Mouse (Mus musculus) layer of hippocampus, adult 9-11 months (tissue): ENCODE results near the gene Slc35b2.

Experiments
- DNase-seq: peaks from one replicate; pipeline ENCODE4 v3.0.0; 2022

The Slc35b2 gene

DNA sequence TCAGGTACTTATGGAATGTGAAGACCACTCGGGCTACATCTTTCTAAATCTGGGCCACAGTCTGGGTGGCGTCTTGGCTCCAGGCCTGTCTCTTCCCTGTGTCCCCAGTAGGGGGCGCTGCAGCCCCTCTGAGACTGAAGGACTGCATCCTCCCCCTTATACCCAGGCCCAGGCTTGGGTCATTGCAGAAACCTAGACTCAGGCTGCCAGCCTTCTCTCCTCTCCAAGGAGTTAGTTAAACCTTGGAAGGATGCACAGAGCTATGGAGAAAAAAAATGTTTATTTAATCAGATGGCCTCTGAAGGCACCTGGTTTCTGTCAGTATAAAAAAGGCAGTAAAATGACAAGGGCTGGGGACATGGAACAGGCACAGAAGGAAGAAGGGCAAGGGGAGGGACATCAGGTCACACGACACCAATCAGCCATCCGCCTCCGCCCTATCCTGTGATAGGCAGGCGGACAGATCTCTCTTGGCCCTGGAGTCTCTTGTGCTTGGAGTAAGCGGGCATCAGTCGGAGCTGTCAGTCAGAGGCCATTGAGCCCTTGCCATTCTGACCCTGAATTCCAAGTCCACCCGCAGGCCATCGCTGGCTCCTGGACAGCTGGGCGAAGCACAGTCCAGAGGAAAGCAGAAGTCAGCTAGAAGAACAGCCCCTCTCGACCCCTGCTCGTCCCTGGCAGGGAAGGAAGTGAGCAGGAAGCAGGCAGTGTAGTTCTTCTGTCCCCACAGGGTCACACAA lies 21.4 kb downstream of the Slc35b2 start:
- peak; percentile 70 for DNase-seq

DNA sequence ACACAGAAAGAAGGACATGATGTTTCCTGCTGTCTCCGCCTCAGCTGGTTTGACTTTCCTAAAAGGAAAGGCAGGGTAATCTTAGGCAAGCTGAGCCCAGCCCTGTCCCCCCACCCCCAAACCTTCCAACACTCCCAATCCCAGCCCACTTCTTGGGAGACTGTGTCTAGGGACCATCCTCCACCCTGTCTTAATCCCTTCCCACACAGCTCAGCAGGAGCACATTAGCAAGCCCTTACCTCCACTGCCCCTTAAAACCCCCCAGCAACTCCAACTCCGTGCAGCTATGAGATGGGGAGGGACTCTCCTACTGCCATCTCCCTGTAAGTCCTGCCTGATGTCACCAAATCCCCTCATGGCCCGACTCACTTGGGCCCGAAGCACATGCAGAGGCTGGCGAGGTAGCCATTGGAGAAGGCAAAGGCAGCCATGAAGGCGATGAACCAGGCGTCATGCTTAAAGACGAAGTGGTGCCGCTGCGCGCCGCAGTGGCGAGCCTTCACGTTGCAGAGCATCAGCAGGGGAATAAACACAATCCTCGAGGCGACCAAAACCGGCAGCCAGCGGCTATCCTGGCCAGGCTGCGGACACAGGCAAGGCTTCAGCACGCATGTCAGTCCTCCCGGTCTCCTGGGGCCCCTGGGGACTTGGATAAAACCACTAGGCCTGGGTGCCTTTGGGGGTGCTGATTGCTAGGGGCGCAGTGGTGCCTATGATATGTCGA lies 22.2 kb downstream of the Slc35b2 start:
- no peak for DNase-seq

DNA sequence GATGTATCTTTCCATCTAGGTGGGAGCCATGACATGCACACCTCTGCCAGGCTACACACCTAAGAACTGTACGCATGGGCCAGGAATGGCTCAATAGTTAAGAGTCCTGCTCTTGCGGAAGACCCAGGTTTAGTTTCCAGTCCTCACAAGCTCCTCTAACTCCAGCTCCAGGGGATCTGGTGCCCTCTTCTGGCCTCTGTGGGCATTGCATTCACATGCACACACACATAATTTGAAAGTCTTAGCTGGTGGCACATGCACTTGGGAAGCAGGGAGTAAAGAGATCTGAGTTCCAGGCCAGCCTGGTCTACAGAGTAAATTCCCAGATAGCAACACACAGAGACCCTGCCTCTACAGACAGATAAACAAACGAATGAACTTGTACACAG lies 22.8 kb downstream of the Slc35b2 start:
- no peak for DNase-seq

DNA sequence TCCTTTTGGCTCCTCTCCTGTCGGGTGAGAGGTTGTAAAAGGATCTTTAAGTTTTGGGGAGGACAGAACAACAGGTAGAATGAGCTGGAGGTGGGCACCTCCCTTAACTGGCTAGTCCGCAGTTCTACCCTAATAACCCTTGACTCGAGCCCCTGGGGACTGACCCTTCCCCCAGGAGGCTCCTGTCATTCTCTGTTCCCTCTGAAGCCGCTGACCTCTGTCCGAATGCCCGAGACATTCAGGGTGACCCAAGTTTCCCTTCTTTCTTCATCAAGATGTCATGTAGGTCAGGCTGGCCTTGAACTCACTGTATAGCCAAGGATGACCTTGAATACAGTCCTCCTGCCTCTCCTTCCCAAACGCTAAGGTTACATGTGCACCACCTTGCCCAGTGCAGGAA lies 24.7 kb downstream of the Slc35b2 start:
- DNase-seq, result no peak

DNA sequence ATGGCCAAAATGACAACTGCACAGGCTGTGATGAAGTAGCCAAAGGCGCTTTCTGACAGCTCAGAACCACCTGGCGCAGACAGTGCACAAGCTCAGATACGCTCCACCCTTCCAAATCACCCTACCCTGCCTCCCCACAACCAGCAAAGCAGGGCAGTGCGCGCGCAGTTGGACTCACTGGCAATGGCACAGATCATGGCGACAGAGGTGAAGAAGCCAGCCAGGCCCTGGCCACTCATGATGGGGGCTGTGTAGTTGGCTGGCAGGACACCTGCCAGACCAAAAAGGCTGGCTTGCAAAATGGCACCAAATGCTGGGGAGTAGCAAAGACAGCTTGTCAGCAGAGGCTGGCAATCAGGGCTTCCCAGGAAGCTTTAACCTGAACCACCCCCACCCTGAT lies 25.6 kb downstream of the Slc35b2 start:
- DNase-seq, result no peak

DNA sequence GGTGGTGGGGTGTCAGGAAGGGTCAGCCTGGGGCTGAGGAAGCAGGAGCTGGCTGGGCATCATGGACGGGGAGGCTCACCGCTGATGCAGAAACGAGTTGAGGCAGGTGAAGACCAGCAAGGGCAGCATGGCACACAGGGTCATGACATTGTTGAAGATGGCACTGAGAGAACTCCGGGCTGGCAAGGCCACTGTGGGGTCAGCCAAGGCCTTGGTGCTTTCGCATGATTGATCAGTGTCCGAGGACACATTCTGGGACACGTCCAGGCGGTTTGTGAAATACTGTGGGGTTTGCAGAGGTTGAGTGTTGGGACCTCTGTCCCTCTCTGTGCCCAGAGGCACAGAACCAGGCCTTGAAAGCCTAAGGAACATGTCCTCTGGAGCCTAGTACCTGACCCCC lies 26.2 kb downstream of the Slc35b2 start:
- no peak for DNase-seq

DNA sequence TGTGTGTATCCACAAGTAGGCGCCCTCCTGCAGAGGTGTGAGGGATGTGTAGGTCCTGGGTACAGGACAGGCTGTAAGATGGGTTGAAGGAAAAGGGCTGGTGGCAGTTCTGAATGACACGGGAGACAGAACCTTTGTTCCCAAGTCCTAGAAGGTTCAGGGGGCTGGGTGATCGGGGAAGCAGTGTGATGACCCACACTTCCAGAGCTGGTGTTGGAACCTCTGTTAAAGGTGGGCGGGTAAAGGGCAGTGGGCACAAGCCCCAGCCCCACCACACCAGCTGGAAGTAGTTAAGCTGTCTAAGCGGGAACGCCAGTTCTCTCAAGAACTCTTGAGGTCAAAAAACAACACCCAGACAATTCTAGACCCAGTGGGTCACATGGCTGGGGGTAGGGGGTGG lies 26.7 kb downstream of the Slc35b2 start:
- no peak for DNase-seq

DNA sequence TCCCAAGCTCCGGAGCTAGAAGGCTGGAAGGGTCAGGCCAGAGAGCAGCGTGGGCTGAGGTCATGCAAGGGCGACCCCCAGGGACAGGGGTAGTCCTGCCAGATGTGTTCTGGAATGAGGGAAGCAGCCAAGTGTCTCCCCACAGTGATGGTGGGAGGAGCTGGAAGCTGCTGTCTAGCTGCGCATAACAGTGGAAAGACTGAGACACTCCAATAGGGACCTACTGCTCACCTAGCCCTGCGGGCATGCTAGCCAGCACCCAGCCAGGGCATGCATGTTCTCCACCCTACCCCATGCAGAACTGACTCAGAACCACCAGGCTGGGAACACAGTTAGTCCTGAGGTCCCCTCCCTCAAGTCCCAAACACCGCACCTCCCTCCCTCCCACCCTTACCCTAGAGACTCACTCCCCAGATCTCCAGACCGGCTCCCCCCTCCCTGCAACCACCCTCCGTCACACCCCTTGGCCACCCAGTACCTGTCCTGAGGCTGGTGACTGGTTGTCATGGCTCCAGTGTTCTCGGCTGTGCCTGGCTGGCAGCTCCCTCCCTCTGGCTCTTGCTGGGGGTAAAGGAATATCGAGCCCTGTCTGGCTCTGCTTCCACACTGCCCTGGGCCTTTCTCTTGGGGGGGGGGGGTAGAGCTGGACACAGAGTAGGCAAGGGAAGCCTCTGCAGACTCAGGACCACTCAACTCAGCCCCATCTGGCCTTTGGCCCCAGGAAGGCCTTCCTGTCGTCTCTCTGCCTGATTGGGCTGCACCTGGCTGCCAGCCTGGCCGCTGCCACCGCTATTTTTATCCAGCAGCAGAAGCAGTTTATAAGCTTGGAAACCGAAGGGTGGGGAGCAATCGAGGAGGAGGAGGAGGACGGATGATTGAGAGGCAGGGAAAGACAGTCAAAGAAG lies 28.3 kb downstream of the Slc35b2 start:
- DNase-seq, result no peak

DNA sequence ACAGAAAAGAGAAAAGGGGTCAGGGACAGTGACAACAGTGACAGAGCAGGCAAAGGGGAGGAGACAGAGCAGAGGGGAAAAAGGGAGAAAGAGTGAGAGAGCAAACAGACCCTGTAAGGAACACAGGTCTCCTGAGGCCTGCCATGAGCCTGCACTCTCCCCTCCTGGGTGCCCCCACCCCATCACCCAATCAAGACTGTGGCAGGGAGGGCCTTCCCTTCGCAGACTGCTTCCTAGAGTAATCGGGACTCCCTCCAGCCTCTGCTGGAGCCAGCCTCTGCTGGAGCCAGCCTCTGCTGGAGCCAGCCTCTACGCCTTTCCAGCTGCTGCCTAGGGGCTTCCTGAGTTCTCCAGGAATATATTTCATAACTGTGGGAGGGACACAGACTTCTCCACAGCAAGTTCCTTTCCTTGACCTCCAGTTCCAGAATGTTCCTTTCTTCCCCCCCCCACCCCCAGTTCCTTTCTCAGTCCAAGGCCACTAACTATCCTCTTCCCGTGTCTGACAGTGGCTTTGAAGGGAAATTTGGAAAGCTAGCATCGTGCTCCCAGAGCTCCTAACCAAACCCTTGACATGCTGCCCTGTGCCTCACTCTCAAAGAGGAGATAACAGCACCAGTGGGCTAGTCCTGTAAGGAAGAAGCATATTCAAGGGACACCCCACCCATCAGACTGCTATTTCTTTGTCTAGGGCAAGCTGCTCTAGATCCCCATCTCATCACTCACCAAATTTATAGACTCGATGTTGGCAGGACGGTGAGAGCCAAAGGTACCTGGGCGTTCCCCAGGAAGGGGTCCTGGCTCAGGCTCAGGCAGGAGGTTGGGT lies 29.1 kb downstream of the Slc35b2 start:
- no peak for DNase-seq

DNA sequence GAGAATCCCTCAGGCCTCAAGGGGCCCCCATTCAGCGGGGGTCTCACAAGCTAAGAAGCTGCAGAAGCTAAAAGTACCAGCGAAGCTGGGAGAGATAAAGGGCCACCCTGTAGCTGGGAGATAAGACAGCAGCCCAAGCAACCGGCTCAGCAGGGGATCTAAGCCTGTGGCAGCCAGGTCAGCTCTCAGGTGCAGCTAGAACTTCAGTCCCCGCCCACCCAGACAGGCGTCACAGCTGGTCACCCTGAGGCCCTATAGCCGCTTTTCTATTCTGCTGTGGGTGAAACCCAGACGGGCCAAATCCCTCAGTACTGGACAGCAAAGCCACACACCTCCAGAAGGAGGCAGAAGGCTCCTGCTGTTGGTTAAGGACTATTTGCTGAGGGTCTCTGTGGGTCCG lies 29.8 kb downstream of the Slc35b2 start:
- DNase-seq, result no peak

DNA sequence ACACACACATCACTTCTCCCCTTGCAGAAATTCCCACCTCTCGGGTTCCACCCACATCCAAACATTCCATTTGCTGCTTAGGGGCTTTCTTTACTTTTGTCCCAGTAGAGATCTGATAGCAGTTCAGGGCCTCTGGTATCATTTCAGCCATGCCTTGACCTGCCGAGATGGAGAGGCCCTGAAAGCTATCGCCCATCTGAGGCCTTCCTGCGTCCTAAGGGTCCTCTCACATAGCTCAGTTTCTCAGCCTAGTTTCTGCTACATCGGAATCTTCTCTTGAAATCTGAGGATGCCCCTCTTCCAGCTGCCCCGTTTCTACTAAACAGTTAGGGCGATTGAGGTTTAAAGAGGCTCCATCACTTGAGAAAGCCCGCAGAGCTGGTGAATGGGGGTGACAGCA lies 30.5 kb downstream of the Slc35b2 start:
- DNase-seq, result no peak

DNA sequence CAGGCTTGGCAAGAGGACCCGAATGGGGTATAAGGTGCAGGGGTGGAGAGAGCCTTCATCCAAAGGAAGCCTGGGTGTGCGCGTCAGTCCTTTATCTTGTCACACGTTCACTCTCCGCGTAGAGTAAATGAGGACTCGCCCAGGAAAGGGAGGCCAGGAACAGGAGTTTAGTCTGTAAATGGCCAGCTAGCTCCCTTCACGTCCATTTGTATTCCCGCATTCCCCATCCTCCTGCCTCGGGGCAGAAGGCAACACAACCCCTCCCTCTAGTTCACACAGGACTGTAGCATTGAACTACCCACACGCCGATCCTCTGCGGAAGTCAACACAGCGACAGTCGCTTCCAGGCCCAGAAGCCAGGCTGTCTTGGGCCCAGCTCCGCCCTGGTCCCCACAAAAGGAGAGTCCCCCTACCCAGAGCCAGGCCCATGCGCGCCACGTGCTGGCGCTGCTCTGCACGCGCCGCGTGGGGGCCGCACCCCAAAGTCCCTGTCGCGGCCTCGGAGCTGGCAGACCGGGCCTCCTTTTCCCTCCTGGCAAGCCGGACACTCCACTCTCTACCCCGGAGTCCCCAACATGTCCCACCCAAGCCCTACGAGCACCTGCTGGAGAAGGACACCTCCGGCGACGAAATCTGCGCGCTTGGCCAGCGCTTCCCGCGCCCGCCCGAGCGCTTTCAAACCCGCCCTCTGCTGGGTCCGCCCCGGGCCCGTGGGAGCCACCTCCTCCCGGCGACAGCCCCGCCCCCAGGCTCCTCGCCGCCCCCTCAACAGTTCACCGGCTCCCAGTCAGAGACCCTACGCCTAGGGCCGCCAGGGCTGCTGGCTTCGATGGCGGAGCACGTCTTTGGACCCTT lies 31.4 kb downstream of the Slc35b2 start:
- DNase-seq, result no peak

DNA sequence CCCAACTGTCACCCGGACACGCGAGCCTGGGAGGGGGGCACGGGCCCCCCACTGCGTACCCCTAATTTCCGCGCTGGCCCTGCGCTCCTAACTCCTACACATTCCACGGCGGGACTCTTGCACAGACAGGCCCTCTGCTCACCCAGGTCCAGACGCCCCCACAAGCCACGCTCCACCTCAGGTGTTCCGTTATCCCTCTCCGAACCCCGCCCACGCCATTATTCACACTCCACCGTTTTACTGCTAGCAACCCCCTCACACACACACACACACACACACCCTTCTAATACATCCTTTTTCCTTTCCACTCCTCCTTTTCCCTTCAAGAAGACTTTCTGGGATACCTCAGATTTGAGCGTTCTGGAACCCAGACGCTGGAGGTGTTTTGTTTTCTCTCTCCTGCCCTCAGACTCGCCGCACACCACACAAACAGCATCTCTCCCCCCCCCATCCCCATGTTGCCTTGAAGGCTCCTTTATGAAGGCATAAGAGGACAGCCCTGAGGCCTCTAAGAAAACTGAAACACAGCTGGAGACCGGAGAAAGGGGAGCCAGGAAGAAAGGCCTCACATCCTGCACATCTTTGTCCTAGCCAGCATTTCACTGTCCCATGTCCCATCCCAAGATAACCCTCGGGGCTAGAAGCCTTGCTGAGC lies 32.2 kb downstream of the Slc35b2 start:
- DNase-seq, result no peak

DNA sequence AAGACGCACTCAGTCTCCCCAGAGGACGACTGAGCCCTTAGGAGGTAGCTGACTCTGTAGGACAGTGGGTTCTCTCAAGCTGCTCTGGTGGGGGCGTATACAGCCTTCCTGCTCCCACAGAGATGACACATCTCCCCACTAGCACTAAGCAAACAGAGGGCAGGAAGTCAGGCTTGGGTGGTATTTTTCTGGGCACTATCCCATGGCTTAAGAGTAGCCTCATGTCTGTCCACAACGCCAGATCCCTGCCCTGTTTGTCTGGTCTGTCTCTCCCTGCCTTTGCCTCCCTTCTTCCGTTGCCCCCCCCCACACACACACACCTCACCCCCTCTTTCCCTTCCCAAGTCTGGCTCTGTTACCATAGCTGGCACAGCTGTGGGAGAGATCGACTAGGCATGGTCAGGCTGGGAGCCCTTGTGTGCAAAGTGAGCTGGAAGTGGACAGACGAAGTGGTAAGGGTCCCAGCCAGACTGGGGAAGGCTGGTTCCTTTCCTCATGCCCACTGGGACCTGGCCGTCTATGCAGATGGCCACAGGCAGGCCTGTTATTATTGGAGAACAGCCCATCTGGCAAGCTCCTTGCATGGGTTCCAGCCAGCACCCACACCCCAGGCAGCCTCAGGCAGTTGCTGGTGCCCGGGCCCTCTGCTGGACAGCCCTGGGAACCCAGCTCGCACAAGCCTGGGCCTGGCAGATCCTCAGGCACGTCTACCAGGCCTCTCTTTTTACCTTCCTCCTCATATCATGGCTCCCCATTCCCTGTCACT lies 33.1 kb downstream of the Slc35b2 start:
- peak; percentile 69 for DNase-seq

DNA sequence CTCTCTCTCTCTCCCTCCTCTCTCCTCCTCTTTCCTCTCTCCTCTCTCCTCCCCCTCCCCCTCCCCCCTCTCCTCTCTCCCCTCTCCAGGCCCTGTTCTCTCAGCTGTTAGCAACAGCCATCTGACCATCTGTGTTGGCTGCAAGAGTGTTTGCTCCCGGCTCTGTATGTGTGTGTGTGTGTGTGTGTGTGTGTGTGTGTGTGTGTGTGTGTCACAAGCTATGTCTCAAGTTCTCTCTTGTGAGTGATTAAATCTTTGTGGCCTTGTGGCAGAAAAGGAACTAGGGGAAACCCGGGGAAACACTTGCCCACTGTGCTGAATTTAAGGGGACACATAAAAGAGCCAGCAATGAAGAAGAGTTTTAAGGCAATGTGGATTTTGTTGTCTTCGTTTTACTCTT lies 34.1 kb downstream of the Slc35b2 start:
- DNase-seq, result no peak

DNA sequence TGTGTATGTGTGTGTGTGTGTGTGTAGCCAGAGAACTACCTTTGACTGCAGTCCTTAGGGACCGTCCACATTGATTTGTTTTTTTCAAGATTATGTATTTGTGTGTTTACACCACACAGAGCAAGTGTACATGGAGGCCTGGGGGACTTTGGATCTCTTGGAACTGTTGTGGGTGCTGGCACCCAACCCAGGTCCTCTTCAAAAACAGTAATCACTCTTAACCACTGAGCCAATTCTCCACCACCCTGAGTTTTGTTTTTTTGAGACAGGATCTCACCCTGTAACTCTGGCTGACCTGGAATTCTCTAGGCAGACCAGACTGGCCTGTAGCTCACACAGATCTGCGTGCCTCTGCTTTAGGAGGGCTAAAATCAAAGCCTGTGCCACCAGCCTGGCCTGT lies 34.7 kb downstream of the Slc35b2 start:
- no peak for DNase-seq

DNA sequence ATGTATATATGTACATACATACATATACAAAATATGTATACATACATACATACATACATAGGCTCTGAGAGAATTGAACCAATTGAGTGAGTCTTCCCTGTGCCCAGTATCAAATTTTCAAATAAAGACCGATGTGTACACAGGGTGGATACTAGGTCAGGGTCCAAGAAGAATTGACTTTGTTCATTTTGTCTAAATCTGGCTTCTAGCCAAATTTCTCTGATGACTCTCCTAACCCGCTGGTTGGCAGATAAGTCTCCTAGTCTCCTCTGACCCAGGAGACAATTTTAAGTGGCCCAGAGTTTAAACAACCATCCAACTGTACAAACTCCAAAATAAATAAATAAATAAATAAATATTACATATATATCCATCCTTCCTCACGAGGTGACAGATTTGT lies 35.2 kb downstream of the Slc35b2 start:
- no peak for DNase-seq

DNA sequence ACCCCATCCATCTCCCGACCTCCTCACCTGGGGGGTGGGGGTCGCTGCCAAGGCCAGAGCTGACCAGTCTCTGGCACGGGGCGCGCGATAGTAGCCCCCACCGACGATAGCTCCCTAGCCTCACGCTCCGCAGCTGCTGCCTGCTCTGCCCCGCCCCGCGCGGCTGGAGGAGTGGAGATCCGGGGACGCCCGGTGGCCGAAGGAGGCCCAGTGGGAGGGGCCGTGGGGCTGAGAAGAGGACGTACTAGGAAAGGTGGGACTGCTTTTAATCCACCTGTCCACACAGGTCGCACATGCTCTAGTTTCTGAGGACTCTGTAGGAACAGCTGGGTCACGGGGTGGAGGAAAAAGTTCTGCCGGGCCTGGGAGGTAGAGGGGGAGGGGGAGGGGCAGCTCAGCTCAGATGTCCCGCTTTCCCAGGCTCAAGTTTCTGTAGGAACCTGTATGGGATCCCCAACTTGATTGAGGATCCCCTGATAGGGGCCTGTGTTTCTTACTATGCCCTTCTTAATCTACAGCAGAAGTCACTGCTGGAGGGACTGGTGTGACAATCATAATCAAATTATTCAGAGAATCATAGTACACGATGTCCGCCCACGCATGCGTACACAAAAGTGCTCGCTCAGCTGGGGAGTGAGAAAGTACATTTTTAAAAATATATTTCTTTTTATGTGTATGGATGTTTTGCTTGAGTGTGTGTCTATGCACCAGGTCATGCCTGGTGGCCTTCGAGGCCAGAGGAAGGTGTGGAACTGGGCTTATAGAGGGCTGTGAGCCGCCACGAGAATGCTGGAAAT lies 36.0 kb downstream of the Slc35b2 start, which contains the start of gene Slc29a1:
TSS of gene Slc29a1 (minus strand) at position 161 of the 797 bp plus-strand sequence.
- DNase-seq, result no peak

DNA sequence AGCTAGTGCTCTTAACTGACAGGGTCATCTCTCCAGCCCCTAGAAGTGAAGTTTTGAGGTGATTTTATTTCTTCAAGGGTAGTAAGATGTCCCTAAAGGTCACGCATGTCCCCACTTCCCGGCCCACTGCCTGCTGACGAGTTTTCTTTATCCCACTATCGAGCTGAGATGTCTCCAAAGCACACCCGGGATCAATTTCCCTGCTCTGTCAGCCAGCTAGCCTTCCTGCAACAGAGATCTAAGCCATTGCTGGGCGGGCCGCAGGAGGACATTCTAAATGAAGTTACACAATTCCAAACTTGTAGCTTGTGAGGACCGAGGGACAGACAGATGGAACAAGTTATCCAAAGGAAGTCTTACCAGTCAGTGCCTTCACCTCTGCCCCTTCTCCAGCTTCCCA lies 36.6 kb downstream of the Slc35b2 start:
- no peak for DNase-seq
